Mouse (Mus musculus): ENCODE results near the gene Sdhc. TPM values are rescaled to one million over a fixed set of nuclear protein-coding genes. Genes with fewer than 3 reads are reported as not detected.

Sdhc gene
- polyA plus RNA-seq, 1 experiment from 2014 or later = 291 TPM

DNA sequence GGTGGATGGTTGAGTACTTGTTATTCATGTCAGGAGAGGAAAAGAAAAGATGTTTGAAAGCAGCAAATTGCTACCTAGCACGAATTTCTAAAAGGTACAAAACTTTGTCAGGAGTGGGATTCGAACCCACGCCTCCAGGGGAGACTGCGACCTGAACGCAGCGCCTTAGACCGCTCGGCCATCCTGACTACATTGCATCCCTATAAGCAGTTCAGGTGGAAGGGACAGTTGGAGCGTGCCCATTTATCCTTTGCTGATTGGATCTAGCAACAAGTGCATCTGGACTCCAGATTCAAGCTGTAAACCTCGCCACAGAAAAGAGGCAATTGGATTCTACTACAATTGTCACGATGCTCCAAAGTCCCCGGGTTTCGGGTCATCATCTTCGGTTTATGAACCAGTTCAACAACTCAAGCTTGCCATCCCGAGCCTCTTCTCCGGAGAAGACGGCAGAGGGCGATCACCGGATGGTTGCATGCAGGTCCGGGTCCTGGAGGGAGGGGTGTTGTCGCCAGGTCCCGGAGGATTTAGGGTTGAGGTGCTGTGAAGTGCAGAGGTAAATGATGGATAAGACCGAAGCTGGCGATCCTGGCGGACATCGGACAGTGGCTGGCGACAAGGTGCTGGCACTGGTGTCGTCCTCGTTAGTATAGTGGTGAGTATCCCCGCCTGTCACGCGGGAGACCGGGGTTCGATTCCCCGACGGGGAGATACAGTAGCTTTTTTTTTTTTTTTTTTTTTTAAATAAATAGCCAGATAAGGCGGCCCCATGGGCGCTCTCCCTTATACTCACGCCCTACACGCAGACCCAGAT is 48.5 kb downstream of the Sdhc start:
- Histone ChIP-seq H3K4me3 (ENCODE audit: low read length) (peak overlapping the region; percentile 60), H3K27me3 (ENCODE audit: control insufficient read depth, insufficient read depth, low read length) (no peaks in the 10 kb centered on the region), H3K4me2 (replicated peaks; ENCODE audit: low read depth, low read length) (peak overlapping the region; percentile 56), H3K9me3 (ENCODE audit: control insufficient read depth, low read length) (no peaks in the 10 kb centered on the region), H3K4me1 (ENCODE audit: control insufficient read depth, insufficient read depth, low read length) (peaks cover 8% of the 10 kb centered on the region), H3K27ac (ENCODE audit: low read depth, low read length) (0 out of 2 replicates have a peak overlapping the region, but pooled peaks have one; percentile 37), H3K36me3 (ENCODE audit: control insufficient read depth, insufficient read depth, low read length) (no peaks in the 10 kb centered on the region), H3K9ac (ENCODE audit: low read depth, low read length) (peak overlapping the region; percentile 60; the same call in 1 of the 2 replicates)
- WGBS = under 1% methylated on average over 40 of the region's 40 CpGs
- peak; percentile 85 for ATAC-seq (ENCODE audit: low FRiP score, low TSS enrichment)

DNA sequence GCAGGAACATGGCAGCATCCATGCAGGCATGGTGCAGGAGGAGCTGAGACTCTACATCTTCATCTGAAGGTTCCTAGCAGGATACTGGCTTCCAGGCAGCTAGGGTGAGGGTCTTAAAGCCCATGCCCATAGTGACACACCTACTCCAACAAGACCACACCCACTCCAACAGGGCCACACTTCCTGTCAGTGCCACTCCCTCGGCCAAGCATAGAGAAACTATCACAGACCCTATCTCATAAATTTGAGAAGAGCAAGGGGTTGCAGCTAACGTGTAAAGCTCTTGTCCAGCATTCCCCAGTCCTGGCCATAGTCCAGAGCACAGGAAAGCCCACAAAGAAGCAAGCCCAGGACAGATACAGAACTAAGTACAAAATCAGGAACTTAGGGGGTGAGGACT is 49.4 kb downstream of the Sdhc start:
- WGBS = 36% methylated on average over 2 of the region's 2 CpGs

DNA sequence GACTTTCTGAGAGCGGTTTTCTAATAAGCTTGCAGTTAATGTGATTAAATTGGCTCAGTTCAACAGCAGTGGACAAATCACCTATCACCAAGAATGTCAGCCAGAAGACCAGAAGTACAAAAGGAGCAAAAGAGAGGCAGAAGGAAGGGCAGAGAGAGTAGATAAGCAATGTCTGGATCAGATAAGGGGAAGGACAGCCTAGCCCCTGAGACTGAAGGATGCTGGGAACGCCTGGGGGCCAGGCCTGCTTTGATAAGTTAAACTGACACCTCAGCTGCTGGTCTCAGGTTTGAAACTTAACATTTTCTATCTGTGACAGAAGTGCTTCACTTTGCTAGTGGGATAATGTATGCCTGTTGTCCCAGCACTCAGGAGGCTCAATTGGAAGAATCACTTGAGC is 52.8 kb downstream of the Sdhc start:
- no peaks in the 10 kb centered on the region for H3K9me3 ChIP-seq (ENCODE audit: control insufficient read depth, low read length)
- H3K4me1 ChIP-seq (ENCODE audit: control insufficient read depth, insufficient read depth, low read length) = peaks cover 2% of the 10 kb centered on the region; the same call in 1 of the 2 replicates
- H3K27me3 ChIP-seq (ENCODE audit: control insufficient read depth, insufficient read depth, low read length) = no peaks in the 10 kb centered on the region
- H3K4me2 ChIP-seq (replicated peaks; ENCODE audit: low read depth, low read length) = no peak overlapping the region
- ATAC-seq (ENCODE audit: low FRiP score, low TSS enrichment) = no peak
- H3K9ac ChIP-seq (ENCODE audit: low read depth, low read length) = no peak overlapping the region
- 52% methylated on average over 2 of the region's 2 CpGs for WGBS
- H3K36me3 ChIP-seq (ENCODE audit: control insufficient read depth, insufficient read depth, low read length) = no peaks in the 10 kb centered on the region
- no peak overlapping the region for H3K27ac ChIP-seq (ENCODE audit: low read depth, low read length)
- no peak overlapping the region for H3K4me3 ChIP-seq (ENCODE audit: low read length)

More for the DNA sequence above, 49.4 kb downstream of the Sdhc start:
- H3K9me3 ChIP-seq (ENCODE audit: control insufficient read depth, low read length) = no peaks in the 10 kb centered on the region
- no peak overlapping the region for H3K4me3 ChIP-seq (ENCODE audit: low read length)
- peaks cover 8% of the 10 kb centered on the region for H3K4me1 ChIP-seq (ENCODE audit: control insufficient read depth, insufficient read depth, low read length)
- no peak for ATAC-seq (ENCODE audit: low FRiP score, low TSS enrichment)
- no peak overlapping the region for H3K4me2 ChIP-seq (replicated peaks; ENCODE audit: low read depth, low read length)
- no peak overlapping the region for H3K27ac ChIP-seq (ENCODE audit: low read depth, low read length)
- no peaks in the 10 kb centered on the region for H3K36me3 ChIP-seq (ENCODE audit: control insufficient read depth, insufficient read depth, low read length)
- H3K27me3 ChIP-seq (ENCODE audit: control insufficient read depth, insufficient read depth, low read length) = no peaks in the 10 kb centered on the region
- H3K9ac ChIP-seq (ENCODE audit: low read depth, low read length) = no peak overlapping the region

DNA sequence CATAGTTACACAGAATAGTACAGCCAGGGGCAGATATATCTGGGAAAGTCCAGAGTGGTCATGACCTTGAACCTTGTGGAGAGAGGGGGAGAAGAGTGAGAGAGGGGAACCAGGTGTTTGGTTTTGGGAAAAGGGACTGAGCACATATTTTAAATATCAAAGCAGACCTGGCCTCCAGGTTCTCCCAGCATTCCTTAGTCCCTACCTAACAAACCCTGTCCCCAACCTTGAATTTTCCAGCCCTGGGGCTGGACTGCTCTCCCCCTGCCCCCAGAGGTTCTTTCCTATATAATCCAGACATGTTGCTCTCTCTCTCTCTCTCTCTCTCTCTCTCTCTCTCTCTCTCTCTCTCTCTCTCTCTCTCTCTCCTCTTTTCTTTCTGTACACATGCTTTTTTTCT is 53.3 kb downstream of the Sdhc start:
- Histone ChIP-seq H3K4me3 (ENCODE audit: low read length) (no peak overlapping the region), H3K4me1 (ENCODE audit: control insufficient read depth, insufficient read depth, low read length) (peaks cover 2% of the 10 kb centered on the region; the same call in 1 of the 2 replicates), H3K27me3 (ENCODE audit: control insufficient read depth, insufficient read depth, low read length) (no peaks in the 10 kb centered on the region), H3K4me2 (replicated peaks; ENCODE audit: low read depth, low read length) (no peak overlapping the region), H3K9ac (ENCODE audit: low read depth, low read length) (no peak overlapping the region), H3K36me3 (ENCODE audit: control insufficient read depth, insufficient read depth, low read length) (no peaks in the 10 kb centered on the region), H3K27ac (ENCODE audit: low read depth, low read length) (no peak overlapping the region), H3K9me3 (ENCODE audit: control insufficient read depth, low read length) (no peaks in the 10 kb centered on the region)
- no peak for ATAC-seq (ENCODE audit: low FRiP score, low TSS enrichment)

DNA sequence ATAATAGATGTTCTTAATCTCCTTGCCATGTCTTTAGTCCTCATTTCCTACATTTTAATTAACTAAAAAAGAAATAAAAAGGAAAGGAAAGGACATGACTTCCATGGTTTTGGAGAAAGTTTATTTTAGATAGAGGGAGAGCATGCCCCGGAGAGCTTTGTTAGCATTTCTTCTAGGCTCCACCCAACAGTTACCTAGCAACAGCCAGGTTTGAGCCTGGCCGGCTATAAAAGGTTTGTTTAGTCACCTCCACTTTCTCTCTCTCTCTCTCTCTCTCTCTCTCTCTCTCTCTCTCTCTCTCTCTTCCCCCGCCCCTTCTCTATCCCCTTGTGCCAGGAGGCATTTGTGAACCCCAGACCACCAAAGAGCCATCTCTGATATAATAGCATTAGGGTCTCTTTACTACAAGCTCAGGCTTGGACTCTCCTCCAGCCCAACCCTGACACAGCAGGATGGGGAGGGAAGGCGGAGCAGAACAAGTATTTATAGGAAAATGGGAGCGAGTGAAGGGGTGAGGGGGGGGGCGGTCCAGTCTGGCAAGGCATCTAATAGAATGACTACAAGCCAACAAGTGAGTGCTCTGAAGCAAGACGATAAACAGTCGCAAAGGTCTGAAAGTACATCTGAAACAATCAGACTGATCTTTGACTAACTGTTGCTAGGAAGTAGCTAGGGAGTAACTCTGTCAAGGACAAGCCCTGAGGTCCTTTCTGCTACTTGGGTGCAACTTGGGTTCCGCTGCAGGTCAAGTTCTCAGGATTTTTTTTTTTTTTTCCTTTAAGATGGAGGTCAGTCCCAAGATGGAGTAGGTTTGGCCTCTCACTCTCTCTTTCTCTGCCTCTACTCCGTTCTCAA is 54.1 kb downstream of the Sdhc start:
- Histone ChIP-seq H3K9me3 (ENCODE audit: control insufficient read depth, low read length) (no peaks in the 10 kb centered on the region), H3K4me1 (ENCODE audit: control insufficient read depth, insufficient read depth, low read length) (no peaks in the 10 kb centered on the region), H3K4me2 (replicated peaks; ENCODE audit: low read depth, low read length) (peak overlapping the region; percentile 15; the same call in 1 of the 2 replicates), H3K36me3 (ENCODE audit: control insufficient read depth, insufficient read depth, low read length) (no peaks in the 10 kb centered on the region), H3K4me3 (ENCODE audit: low read length) (no peak overlapping the region), H3K27me3 (ENCODE audit: control insufficient read depth, insufficient read depth, low read length) (no peaks in the 10 kb centered on the region), H3K27ac (ENCODE audit: low read depth, low read length) (no peak overlapping the region), H3K9ac (ENCODE audit: low read depth, low read length) (no peak overlapping the region)
- ATAC-seq (ENCODE audit: low FRiP score, low TSS enrichment) = peak; percentile 65; the same call in 1 of the 2 replicates
- WGBS = 20% methylated on average over 10 of the region's 10 CpGs

DNA sequence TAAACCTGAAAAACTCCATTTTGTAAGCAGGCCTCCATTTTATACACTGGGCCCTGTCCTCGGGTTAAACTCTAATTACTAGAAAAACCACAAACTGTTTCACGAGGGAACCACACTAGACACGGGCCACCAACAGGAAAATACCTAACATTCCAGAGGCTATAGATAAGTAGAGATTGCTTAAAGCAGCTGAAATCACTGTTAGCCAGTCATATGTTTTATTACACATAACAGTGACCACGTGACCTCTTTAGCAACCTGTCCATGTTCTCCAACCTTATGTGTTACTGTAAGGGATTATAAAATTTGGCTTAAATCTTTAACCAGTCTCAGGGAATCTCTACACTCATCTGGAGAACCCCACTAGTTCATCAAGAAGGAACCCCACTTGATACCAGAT is 56.0 kb downstream of the Sdhc start:
- Histone ChIP-seq H3K4me2 (replicated peaks; ENCODE audit: low read depth, low read length) (no peak overlapping the region), H3K9ac (ENCODE audit: low read depth, low read length) (no peak overlapping the region), H3K9me3 (ENCODE audit: control insufficient read depth, low read length) (no peaks in the 10 kb centered on the region), H3K27me3 (ENCODE audit: control insufficient read depth, insufficient read depth, low read length) (no peaks in the 10 kb centered on the region), H3K36me3 (ENCODE audit: control insufficient read depth, insufficient read depth, low read length) (no peaks in the 10 kb centered on the region), H3K4me3 (ENCODE audit: low read length) (no peak overlapping the region), H3K4me1 (ENCODE audit: control insufficient read depth, insufficient read depth, low read length) (no peaks in the 10 kb centered on the region), H3K27ac (ENCODE audit: low read depth, low read length) (no peak overlapping the region)
- 63% methylated on average over 4 of the region's 4 CpGs for WGBS
- no peak for ATAC-seq (ENCODE audit: low FRiP score, low TSS enrichment)

DNA sequence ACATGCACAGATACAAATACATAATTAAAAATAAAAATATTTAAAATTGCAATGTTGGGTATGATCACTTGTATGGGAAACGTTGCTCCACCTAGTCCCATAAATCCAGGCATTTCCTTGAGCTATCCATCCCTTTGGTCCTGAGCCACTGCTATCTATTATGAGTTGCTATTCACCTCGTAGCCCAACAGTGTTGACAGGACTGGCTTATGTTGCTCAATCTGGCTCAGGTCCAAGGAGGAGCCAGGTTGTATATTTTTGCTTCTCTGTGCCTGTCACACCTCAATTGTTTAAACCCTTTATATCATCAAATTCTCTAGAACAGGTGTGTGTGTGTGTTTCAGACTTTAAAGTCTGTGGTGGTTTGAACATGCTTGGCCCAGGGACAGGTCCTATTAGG is 59.6 kb downstream of the Sdhc start:
- Histone ChIP-seq H3K4me2 (replicated peaks; ENCODE audit: low read depth, low read length) (no peak overlapping the region), H3K9me3 (ENCODE audit: control insufficient read depth, low read length) (no peaks in the 10 kb centered on the region), H3K9ac (ENCODE audit: low read depth, low read length) (no peak overlapping the region), H3K27me3 (ENCODE audit: control insufficient read depth, insufficient read depth, low read length) (peaks cover 5% of the 10 kb centered on the region; the same call in 1 of the 2 replicates), H3K27ac (ENCODE audit: low read depth, low read length) (no peak overlapping the region), H3K36me3 (ENCODE audit: control insufficient read depth, insufficient read depth, low read length) (no peaks in the 10 kb centered on the region), H3K4me3 (ENCODE audit: low read length) (no peak overlapping the region), H3K4me1 (ENCODE audit: control insufficient read depth, insufficient read depth, low read length) (no peaks in the 10 kb centered on the region)
- WGBS = 71% methylated on average over 2 of the region's 2 CpGs
- no peak for ATAC-seq (ENCODE audit: low FRiP score, low TSS enrichment)

DNA sequence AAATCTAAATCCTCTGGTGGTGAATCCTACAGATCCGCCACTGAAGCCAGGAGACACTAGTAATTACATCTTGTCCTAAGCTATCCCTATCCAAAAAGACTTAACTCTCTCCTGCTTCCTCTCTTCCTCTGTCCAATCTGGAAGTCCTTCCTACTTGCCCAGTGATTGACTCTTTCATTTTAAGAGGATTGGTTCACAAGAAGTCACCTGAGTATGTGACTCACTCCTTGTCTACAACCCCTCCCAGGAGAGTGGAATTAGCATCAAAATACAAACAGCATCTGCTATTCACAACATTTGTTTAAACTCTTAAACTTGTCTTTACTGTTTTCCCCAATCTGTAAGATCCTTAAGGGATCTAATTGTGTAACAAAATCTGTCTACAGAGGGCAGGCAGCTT is 60.5 kb downstream of the Sdhc start:
- no peak for ATAC-seq (ENCODE audit: low FRiP score, low TSS enrichment)
- H3K36me3 ChIP-seq (ENCODE audit: control insufficient read depth, insufficient read depth, low read length) = no peaks in the 10 kb centered on the region
- H3K9ac ChIP-seq (ENCODE audit: low read depth, low read length) = no peak overlapping the region
- H3K4me1 ChIP-seq (ENCODE audit: control insufficient read depth, insufficient read depth, low read length) = no peaks in the 10 kb centered on the region
- H3K27ac ChIP-seq (ENCODE audit: low read depth, low read length) = no peak overlapping the region
- WGBS = 76% methylated on average over 1 of the region's 1 CpGs
- H3K4me2 ChIP-seq (replicated peaks; ENCODE audit: low read depth, low read length) = no peak overlapping the region
- H3K27me3 ChIP-seq (ENCODE audit: control insufficient read depth, insufficient read depth, low read length) = peaks cover 5% of the 10 kb centered on the region; the same call in 1 of the 2 replicates
- no peaks in the 10 kb centered on the region for H3K9me3 ChIP-seq (ENCODE audit: control insufficient read depth, low read length)
- H3K4me3 ChIP-seq (ENCODE audit: low read length) = no peak overlapping the region
